Mouse (Mus musculus) T-cell, adult 2 months (primary cell): ENCODE results near the gene Wnt4.

Experiments
- DNase-seq: peaks from one replicate; pipeline ENCODE4 v3.0.0; 2022; ENCODE audit warnings: low spot score

Wnt4 gene

DNA sequence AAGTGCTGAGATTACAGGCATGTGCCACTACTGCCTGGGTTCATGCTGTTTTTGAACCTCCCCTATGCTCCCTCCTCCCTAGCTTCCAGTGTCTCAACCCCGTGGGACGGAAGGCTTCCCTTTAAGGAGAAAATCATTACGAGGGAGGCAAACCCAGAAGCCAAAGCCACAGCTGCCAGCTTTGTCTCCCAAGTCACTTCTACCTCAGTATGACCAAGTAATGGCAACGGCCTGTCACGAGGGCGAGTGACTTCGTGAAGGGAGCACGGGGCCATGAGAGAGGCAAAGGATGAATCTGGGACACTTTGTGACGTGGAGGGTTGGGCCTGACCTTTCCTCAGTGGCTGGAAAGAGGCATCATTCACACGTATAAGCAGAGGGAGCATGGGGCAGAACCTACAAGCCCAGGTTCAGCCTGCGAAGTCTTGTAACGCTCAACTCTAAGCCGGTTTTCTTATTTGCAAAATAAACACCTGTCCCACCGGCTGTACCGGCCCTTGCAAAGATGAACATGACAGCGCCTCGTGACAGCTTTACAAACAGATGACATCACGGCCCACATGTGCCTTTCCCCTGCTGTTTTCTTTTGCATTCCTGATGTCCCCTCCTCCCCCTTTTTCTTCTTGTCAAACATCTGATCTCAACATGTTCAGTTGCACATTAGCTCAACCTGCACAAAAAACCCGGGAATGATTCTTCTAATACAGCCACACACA is 29.9 kb downstream of the Wnt4 start:
- no peak for DNase-seq

DNA sequence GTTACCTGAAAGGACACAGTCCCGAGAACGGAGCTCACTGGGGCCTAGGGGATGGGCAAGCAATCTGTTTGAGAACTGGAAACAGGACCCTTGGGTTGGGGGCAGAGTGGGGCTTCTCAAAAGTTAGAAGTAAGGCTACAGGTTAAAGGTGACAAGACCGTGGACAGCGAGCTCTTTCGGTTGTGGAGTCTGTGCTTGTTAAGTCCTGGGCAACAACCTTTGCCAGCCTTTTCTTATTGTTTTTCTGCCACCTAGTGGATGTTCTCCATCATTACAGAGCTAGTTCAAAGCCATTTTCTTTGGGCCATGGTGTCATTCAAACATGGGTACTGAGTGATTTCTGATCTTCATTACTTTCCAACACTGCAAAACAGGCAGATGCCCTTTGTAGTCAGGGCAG is 31.1 kb downstream of the Wnt4 start:
- peak; percentile 25 for DNase-seq

DNA sequence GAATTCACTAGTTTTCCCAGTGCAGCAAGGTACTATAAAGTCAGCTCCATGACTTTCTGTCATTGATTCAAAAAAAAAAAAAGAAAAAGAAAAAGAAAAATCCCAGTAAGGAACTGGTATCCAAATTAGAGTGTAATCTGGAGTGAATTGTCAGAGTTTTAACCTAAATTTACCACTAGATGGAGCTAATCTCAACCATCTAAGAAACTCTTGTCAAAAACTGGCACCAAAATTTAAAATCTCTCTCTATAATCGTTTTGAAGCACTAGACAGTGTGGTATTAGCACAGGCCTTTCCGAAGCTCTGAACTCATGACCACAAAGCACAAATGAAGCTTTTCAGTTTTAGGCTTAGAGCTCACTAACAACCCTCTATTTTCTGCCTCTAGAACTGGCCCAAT is 36.2 kb downstream of the Wnt4 start:
- no peak for DNase-seq

DNA sequence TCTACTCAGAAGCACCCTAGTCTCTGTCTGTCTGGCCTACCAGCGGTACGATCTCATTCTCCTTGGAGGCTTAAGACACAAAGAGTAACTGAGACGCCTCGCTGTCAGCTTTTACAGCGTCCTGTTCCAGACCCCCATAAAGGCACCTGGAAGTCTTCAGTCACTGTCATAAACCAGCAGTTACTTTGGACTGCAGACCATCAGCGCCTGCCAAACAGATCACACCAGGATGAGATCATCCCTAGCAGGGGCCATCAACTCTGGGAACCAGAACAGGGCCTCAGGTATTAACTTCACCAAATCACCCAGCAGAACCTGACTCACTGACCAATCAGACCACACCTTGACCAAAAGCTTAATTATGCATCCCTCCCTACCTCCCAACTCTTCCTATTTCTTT is 37.3 kb downstream of the Wnt4 start:
- DNase-seq: no peak

DNA sequence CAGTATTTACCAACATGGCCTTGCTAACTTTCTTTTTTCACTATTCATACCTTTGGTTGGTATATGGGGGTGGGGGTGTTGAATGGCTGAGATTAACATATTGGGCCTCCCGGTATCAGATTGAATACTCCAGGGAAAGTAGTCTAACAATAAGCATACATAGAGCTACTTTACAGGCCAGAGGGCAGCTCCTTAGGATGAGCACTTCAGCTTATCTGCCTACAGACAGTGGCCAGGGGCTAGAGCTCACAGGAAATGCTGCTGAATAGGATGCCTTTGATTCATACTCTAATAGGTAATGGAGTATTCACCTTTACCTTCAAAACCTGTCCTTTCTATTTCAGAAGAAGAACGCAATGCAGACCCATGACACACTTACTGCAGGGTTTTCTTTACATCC is 37.8 kb downstream of the Wnt4 start:
- DNase-seq: no peak

DNA sequence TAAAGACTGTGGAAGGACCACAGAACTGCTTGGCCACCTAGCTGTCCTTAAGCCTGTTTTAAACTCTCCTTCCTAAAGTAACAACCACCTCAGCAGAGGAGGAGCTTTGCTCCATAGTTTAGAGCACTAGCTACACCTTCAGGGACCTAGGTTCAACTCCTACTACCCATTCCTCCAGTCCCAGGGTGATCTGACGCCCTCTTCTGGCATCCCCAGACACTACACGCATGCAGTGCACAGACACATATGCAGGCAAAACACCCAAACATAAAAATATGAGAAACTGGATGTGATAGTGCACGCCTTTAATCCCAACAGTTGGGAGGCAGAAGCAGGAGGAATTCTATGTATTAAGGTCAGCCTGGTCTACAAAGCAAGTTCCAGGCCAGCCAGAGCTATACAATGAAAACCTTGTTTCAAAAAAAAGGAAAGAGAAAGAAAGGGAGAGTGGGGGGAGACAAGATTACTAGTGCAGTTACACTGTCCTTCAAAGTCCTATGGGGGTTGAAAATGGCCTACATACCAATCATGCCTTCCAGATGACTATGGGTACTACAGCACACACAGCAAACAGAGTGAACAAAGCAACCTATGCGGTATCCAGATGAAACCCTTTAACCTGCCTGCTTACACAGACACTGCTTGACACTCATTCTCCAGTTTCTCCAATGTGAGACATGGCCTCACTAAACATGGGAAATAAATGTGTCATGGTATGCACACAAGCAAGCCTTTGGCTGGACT is 38.9 kb downstream of the Wnt4 start:
- no peak for DNase-seq

DNA sequence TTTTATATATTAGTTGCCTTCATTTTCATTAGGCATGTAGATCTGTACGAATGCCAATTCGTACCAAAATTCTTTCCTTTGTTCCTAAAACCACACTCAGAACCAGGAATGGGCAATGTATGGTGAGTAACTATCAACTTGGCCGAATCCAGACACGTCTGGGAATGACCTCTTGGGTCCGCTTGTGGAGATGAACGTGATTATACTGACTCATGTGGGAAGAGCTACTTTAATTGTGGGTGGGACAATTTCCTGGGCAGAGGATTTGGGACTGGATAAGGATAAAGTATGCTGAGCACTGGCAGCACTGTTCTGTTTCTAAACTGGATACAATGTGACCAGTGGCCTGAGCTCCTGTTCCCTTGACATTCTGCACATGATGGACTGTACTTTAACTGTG is 47.6 kb downstream of the Wnt4 start:
- DNase-seq: no peak

DNA sequence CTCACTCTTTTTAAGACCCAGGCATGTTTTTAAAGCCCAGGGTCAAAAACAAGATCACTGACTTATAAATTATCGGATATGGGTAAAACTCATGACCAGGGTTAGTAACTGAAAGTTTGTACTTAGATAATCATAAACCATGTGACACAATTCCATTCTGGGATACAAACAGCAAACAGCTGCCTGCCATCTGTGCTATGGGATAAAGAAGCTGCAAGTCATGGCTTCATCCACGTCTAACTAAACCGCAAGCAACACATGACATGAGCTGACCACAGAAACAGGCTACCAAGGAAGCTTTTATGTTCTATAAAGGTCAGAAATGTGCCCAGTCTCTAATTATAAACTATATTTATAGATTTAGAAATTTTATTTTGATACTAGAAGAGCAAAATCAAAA is 49.2 kb downstream of the Wnt4 start:
- no peak for DNase-seq

DNA sequence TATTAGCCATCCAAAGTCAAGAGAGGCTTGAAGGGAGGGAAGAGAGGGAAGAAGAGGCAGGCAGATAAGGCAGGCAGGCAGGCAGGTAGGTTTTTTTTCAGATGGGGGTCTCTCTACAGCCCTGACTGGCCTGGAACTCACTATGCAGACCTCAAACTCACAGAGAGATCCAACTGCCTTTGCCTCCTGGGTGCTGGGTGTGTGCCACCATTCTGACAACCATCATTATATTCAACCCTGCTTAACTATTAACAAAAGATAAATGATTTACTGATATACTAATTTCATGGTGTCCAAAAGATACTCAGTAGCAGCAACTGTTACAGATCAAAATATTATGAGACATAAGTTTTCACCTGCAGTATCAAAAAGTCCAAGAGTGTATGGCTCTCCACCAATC is 54.8 kb downstream of the Wnt4 start:
- no peak for DNase-seq

DNA sequence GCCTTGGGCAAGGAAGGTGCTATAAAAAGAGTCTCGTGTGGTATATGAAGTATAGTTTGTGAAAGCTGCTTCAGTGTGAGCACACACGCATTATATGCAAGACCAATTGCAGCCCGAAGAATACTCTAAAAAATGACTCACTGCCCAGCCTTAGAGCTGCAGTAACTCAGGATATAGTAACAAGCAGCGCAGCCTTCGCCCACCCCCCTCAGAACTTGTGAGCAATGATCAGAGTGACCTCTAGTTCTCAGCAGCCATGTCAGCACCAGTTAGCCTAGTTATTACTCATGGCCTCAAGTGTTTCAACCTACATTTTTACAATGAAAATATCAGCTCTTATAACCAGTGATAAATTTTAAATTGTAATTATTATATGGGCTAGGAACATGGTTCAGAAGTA is 59.2 kb downstream of the Wnt4 start:
- DNase-seq: no peak

DNA sequence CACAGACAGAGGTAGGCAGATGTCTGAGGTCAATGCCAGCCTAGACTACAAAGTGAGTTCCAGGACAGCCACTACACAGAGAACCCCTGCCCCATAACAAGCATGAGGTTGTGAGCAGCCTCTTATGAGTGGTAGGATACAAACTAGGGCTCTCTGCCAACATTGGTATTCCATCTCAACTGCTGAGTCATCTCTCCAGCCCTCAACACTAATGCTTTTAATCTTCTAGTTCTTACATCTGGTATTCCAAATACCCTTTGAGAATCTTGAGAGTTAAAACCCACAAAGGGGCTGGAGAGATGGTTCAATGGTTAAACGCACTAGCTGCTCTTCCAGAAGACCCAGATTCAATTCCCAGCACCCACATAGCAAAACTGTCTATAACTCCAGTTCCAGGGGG is 62.1 kb downstream of the Wnt4 start:
- no peak for DNase-seq

DNA sequence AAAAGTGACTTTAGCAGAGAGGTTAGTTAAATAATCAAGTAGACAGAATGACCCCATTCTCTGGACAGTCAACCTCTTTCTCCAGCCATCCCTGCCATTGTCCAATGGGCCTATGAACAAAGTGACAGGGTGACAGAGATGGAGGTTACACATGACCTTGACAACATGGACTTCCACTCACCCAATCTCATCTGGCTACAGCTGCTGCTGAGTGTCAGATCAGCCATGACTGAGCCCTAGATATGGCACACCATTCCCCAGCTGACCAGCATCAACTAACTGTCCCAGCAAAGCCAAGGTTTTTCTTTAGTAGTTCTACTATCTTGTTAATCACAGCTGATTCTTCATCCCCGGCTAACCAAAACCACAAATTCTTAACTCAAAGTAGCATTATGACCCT is 65.5 kb downstream of the Wnt4 start:
- no peak for DNase-seq

DNA sequence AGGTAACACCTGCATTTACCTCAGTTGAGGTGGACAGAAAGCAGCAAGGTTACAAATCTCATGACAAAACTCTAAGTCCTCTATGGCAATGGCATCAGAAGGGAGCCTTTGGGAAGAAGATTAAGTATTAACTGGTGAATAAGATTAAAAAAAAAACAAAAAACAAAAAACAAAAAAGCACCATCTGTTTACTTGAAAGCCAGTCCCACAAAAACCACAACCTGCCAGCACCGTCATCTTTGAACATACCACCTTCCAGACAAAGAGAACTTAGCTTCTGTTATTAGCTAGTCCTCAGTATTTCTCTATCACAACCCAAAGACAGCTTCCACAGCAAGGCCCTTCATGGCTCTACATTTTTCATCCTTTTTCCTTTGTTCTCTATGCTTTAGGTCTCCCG is 67.8 kb downstream of the Wnt4 start:
- DNase-seq: peak; percentile 59

DNA sequence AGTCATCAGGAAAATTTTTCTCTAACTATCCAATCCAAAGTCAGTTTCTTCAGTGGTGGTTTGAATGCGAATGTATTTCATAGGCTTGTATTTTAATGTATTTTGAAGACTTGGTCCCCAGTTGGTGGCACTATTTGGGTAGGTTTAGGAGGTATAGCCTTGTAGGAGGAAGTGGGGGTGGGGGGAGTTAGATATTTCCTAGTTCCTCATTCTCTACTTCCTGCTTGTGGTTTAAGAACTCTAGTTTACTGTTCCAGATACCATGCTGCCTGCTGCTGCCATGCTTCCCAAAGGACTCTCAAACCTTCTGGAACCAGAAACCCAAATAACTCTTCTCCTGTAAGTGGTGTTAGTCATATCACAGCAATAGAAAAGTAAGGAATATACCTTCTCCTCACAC is 68.5 kb downstream of the Wnt4 start:
- DNase-seq: peak; percentile 51
